Mouse (Mus musculus) thymus, postnatal 0 days (tissue): ENCODE measurements around the gene Camk2d. TPM values are rescaled to one million over a fixed set of nuclear protein-coding genes. Genes with fewer than 3 reads are reported as not detected.

Experiments
- DNase-seq: peaks from one replicate; pipeline ENCODE4 v3.0.0-alpha.2; 2015; ENCODE audit warnings: low spot score
- polyA plus RNA-seq: library from polyadenylated mRNA; unstranded; fragments of >200 nt; fragmentation: Nextera tagmentation; extraction: Ambion mirVana; gene quantifications from 2 replicates; pipeline ENCODE4 v1.2.1, GENCODE M21; 2015

The Camk2d gene
- polyA plus RNA-seq, 1 experiment from 2014 or later = 39.5 TPM

DNA sequence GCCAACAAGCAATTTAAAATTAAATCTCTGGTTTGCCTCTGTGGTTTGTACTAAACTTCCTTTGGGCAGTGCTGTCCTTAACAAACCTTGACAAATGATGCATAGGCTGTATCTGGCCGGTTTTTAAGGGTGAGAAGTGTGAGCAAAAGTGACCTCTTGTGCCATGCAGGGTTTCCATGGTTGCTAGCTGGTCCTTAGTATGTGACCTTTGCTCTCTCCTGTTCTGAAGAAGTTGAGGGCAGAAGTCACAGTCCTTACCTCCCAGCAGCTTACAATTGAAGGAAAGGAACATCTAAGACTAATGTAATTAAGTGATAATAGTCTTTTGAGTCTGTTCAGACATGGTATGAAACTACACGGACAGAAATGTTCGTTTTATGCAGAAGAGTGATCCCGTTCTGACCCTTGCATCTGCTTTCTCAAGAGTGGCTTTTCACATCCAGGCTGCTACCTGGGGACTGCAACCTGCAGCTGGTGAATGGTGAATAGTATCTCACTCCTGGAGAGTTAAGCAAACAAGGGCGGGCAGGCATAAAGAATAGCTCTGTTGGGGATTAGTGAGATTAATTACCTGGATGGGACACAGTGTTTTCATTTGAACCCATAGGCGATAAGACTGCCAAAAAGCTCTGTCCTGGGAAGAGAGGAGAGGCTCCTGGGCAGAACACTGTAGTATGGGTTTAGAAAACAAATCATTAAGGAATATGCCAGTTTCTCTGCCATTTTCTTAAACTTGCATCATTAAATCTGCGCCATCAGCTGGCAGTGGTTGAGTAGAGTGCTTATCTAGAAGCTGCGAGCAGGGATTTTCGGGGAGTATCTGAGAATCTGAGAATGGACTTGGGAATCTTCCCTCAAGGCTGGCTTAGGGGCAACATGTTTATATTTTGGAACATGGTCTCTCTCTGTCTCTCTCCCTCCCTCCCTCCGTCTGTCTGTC, 47.2 kb downstream of the Camk2d start:
- DNase-seq = no peak

DNA sequence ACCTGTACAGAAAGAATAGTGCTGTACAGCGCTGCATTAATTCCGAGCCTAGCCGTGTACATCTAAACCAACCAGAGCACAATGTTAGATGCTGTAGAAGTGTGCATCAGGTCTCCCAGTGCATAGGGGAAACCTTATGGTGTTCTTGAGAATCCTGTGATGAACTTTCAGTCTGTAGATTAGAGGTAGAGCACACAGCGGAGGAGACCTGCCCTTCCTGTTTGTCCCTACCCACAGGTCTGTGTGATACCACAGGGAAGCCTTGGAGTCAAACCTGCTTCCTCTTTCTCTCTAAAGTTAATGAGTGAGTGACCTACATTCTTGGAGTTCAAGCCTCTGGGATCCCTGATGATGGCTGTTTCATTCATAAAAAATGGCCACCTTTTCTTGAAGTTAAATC, 54.2 kb downstream of the Camk2d start:
- DNase-seq = peak; percentile 36

GRCm38 (mm10) chr3:126650747-126651146, 54.6 kb downstream of the Camk2d start:
- DNase-seq = no peak

GRCm38 (mm10) chr3:126652361-126652760, 56.3 kb downstream of the Camk2d start:
- DNase-seq = no peak

DNA sequence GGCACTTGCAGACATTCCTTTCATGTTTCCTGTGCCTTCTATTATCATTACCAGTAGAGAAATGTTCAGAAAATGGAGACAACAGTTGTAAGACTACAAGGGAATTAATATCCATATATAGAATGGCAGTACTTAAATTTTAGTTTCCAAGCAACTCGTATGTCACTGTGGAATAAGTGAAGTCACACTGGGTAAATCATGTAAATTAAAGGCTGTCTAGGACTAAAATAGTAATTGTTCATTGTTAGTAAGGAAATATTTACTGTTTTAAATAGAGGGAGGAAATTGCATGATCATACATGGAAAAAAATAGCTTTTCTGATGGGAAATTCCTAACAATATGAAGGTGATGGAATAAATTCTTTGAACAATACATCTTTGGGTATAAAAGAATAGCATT, 57.0 kb downstream of the Camk2d start:
- no peak for DNase-seq

GRCm38 (mm10) chr3:126656173-126656572, 60.1 kb downstream of the Camk2d start:
- DNase-seq = no peak

GRCm38 (mm10) chr3:126657895-126658294, 61.8 kb downstream of the Camk2d start:
- DNase-seq = peak; percentile 70

DNA sequence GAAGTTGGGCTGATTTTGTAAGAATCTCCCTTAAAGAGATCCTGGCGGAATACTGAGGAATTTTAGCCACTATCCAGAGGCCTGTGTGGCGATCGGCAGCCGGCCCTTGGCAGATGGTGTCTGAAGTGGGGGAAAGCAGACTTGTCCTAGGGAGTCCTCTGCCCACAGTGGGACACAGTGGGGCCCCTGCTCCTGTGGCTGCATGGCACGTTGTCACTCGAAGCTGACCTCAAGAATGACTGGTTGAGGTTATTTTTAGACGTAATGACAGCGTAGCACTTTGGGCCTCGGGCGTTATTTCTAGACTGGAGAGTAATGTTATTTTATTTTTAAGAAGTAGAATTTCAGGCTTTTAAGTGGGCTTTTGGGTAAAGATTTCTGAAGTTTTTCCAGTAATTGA, 62.7 kb downstream of the Camk2d start:
- no peak for DNase-seq

DNA sequence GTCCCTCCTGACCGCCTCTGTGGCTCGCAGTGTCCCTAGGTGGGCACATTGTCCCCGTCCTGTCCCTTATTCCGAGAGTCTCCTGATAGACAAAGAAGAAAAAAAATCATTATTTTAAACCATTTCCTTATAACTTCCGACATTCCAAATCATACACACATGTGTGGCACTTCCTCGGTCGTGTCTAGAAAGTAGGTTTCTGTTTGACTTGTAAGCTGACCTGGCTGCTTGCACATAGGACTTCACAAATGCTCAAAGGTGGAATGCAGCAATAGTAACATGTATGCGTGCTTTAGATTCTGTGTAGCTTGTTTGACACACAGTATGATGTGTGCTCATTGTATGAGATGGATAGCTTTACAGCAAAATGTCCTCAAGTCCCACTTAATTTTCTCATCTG, 63.1 kb downstream of the Camk2d start:
- no peak for DNase-seq

DNA sequence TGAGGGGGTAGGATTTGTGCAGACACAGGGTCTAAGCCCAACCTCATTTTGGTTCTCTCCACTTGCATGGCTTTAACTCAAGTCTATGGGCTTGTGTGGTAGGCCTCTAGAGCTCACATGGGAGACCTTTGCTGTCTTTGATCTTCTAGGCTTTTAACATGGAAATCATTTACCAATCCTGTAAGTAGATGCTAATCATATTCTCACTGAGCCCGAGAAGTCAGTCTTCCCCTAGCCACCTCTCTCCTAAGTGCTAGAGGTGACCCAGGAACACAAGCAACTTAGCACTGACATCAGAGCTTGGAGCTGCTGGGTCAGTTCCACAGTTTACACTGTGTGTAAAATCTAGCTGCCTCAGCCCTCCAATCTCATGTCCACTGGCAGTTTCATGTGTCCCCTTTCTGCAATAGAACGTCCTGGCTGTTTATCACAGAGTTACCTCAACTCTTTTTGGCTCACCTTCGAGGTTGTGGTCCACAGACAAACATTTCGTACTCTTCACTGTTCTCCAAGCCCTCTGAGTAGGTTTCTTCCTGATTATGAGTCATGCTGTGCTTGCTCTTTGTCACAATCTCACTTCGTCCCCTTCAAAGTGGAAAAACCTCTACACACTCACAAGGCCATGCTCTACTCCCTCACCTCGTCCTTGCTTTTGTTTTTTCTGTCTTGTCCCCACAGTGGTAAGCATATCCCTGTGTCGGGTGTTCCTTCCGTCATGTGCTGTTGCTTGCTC, 63.9 kb downstream of the Camk2d start:
- peak; percentile 31 for DNase-seq

- DNase-seq = peak; percentile 80
These were observed 64.5 kb downstream of the Camk2d start for GRCm38 (mm10) chr3:126660575-126660974.

GRCm38 (mm10) chr3:126660986-126661385, 64.9 kb downstream of the Camk2d start:
- DNase-seq = peak; percentile 30

DNA sequence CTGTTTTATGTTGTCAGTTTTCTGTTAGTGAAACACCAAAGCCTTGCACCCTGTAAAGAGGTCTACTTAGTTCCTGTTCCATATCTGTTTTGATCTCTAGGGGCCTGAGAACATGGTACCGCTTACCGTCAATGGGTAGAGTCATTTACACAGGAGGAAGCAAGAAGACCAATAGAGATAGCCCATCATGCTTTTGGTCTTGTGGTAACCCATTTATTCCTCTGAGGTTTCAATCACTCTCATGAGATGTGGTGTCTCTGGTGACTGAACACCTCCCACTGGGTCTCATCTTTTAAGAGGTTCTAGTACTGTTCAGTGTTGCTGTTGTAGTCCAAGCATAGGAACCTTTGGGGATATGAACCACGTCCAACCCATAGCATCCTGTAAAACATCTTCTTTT, 65.8 kb downstream of the Camk2d start:
- peak; percentile 24 for DNase-seq

DNA sequence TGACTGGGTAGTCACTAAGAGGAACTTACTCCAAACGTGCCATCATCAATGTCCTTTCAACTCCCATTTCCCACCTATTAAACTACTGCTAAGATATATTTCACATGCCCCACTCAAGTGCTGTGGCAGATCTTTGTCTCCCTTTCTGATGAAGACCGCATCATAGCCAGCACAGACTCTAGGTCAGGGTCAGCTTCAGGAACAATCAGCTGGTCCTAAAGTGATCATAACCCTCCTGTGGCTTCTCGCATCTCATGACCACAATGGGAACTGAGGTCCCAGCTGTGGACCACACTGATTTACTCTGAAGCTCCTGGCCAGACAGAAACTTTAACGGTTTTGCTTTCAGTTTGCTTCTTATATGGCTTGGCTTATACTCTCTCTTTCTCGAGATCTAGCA, 67.3 kb downstream of the Camk2d start:
- no peak for DNase-seq

- DNase-seq = peak; percentile 56
These were observed 69.8 kb downstream of the Camk2d start for GRCm38 (mm10) chr3:126665866-126666265.

- no peak for DNase-seq
These were observed 70.9 kb downstream of the Camk2d start for GRCm38 (mm10) chr3:126667019-126667418.

GRCm38 (mm10) chr3:126667451-126667850, 71.3 kb downstream of the Camk2d start:
- DNase-seq = no peak

- no peak for DNase-seq
These were observed 72.0 kb downstream of the Camk2d start for GRCm38 (mm10) chr3:126668123-126668522.

DNA sequence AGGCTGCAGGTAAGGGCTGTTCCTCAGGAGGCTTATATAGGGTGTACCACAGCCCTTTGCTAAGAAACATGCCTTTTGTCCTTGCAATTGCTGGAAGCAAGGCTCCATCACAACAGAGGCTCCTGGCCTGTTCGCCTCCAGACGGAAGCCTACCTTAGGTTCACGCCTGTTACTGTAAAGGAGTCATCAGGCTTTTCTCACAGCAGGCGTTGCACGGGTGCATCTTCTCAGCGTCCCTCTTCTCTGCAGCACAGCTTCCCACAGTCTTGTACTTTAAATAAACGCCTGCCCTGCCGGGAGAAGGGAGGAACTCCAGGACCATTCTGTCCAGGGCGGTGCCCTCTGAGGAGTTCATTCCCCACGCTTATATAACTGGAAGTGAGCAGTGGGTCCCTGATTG, 72.6 kb downstream of the Camk2d start:
- no peak for DNase-seq

DNA sequence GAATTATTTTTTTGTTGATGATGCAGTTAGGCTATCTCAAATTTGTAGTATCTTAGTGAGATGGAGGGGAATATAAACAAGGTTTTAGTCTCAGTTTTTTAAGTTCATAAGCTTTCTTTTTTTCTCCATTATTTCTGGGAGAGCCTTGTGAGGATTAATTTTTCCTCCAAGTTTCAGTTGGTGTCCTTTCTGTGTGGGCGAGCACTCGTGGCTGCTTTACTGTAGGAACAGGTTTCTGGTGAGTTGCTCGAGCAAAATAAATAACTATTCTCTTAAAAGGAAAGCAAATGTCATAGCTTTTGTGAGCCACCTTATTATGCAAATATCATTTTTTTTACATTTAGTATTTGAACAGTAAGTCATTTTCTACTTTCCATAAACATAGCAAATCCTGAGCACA, 74.3 kb downstream of the Camk2d start:
- no peak for DNase-seq

- DNase-seq = no peak
These were observed 75.2 kb downstream of the Camk2d start for GRCm38 (mm10) chr3:126671292-126671691.

- no peak for DNase-seq
These were observed 84.9 kb downstream of the Camk2d start for GRCm38 (mm10) chr3:126681051-126681450.
